Mouse (Mus musculus) embryonic facial prominence, embryonic 14.5 days (tissue): ENCODE data around the gene Fstl3. TPM values are rescaled to one million over a fixed set of nuclear protein-coding genes. Genes with fewer than 3 reads are reported as not detected.

Experiments
- ATAC-seq: fragments of 200-750 bp; cut with Nextera tagmentation; 2 replicates; pipeline ENCODE4 v1.8.0; 2017; ENCODE audit warnings: low read depth, moderate number of reproducible peaks, moderate TSS enrichment
- DNase-seq: peaks from one replicate; pipeline ENCODE4 v3.0.0-alpha.2; 2015; ENCODE audit warnings: low spot score
- H3K27ac ChIP-seq: fragments of 300-500 bp; sonication (generic); replicated peaks from 2 replicates; pipeline ENCODE4 v1.5.1; 2014; ENCODE audit warnings: low read depth, mild to moderate bottlenecking, low read length, moderate library complexity
- H3K27me3 ChIP-seq: fragments of 300-500 bp; sonication (generic); replicated peaks from 2 replicates; pipeline ENCODE4 v1.6.1; 2014; ENCODE audit warnings: low read length; ENCODE audit not compliant: control insufficient read depth, insufficient read depth
- H3K36me3 ChIP-seq: fragments of 300-500 bp; sonication (generic); 2 replicates; pipeline ENCODE4 v1.6.1; 2014; ENCODE audit warnings: low read length, mixed read lengths; ENCODE audit not compliant: control insufficient read depth, insufficient read depth
- H3K4me1 ChIP-seq: fragments of 300-500 bp; sonication (generic); 2 replicates; pipeline ENCODE4 v1.6.1; 2014; ENCODE audit warnings: antibody characterized with exemption, low read length; ENCODE audit not compliant: control insufficient read depth, insufficient read depth
- H3K4me2 ChIP-seq: fragments of 300-500 bp; sonication (generic); 2 replicates; pipeline ENCODE4 v1.6.1; 2014; ENCODE audit warnings: low read depth, mild to moderate bottlenecking, low read length, moderate library complexity, mixed read lengths
- H3K4me3 ChIP-seq: fragments of 300-500 bp; sonication (generic); 2 replicates; pipeline ENCODE4 v1.5.1; 2014; ENCODE audit warnings: low read depth, mild to moderate bottlenecking, low read length
- H3K9ac ChIP-seq: fragments of 300-500 bp; sonication (generic); 2 replicates; pipeline ENCODE4 v1.6.1; 2014; ENCODE audit warnings: low read depth, mild to moderate bottlenecking, low read length, moderate library complexity, mixed read lengths
- H3K9me3 ChIP-seq: fragments of 300-500 bp; sonication (generic); 2 replicates; pipeline ENCODE4 v1.6.1; 2016; ENCODE audit warnings: low read length; ENCODE audit not compliant: control insufficient read depth
- WGBS: fragments of 180-500 bp; shearing (Covaris S2); extraction: QIAGEN DNeasy Blood & Tissue Kit; methylation state at CpG from one replicate; pipeline ENCODE4 v1.1.7; 2014; 5-methylcytosine and 5-hydroxymethylcytosine counted together
- polyA plus RNA-seq: library from polyadenylated mRNA; unstranded; fragments of >200 nt; fragmentation: Nextera tagmentation; extraction: Ambion mirVana; gene quantifications from 2 replicates; pipeline ENCODE4 v1.2.1, GENCODE M21; 2014

Fstl3 gene
- polyA plus RNA-seq, 1 experiment from 2014 or later, result 10.7 TPM

- Histone ChIP-seq H3K27ac (peak overlapping the region; percentile 84), H3K27me3 (no peaks in the 10 kb centered on the region), H3K36me3 (0 out of 2 replicates have a peak, but pooled peaks cover 4% of the 10 kb centered on the region), H3K9me3 (no peaks in the 10 kb centered on the region), H3K4me1 (peaks cover 14% of the 10 kb centered on the region), H3K9ac (peak overlapping the region; percentile 94), H3K4me2 (peak overlapping the region; percentile 89), H3K4me3 (peak overlapping the region; percentile 94)
- DNase-seq (no peak), ATAC-seq (peak; percentile 26)
- WGBS, result 12% methylated on average over 10 of the region's 10 CpGs
These were observed 17.4 kb downstream of the Fstl3 start for GRCm38 (mm10) chr10:79794491-79794931.

GRCm38 (mm10) chr10:79795905-79796304 is 18.8 kb downstream of the Fstl3 start:
- Histone ChIP-seq H3K27ac (no peak overlapping the region), H3K4me1 (peaks cover 14% of the 10 kb centered on the region), H3K27me3 (no peaks in the 10 kb centered on the region), H3K4me2 (no peak overlapping the region), H3K9ac (no peak overlapping the region), H3K36me3 (0 out of 2 replicates have a peak, but pooled peaks cover 4% of the 10 kb centered on the region), H3K9me3 (no peaks in the 10 kb centered on the region), H3K4me3 (no peak overlapping the region)
- DNase-seq (no peak), ATAC-seq (no peak)
- 98% methylated on average over 3 of the region's 3 CpGs for WGBS

DNA sequence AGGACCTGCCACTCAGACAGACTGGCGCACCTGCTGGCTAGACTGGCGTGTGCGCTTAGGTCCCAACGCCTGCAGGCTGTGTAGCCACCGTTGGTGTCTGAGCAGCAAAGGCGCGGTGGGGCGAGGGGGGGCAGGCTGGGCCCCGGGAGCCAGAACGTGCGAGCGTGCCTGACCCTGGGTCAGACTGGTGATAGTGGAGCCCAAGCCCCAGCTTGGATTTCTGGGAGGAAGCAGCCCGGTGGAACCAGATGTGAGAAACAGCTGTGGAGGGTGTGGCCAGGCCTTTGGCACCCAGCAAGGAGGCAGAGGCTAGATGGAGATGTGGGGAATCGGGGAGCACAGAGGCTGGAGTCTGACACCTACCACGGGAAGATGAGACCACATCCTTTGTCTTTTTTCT is 20.3 kb downstream of the Fstl3 start:
- WGBS, result 42% methylated on average over 15 of the region's 15 CpGs
- Histone ChIP-seq H3K27ac (no peak overlapping the region), H3K27me3 (no peaks in the 10 kb centered on the region), H3K4me2 (no peak overlapping the region), H3K36me3 (0 out of 2 replicates have a peak, but pooled peaks cover 4% of the 10 kb centered on the region), H3K4me3 (no peak overlapping the region), H3K9ac (no peak overlapping the region), H3K9me3 (no peaks in the 10 kb centered on the region), H3K4me1 (peaks cover 17% of the 10 kb centered on the region)
- ATAC-seq (no peak), DNase-seq (no peak)

- peaks cover 26% of the 10 kb centered on the region for H3K4me1 ChIP-seq
These were observed 21.3 kb downstream of the Fstl3 start for GRCm38 (mm10) chr10:79798289-79798928.

GRCm38 (mm10) chr10:79800508-79800907 is 23.4 kb downstream of the Fstl3 start:
- no peak overlapping the region for H3K4me2 ChIP-seq
- DNase-seq (no peak), ATAC-seq (no peak)
- H3K4me3 ChIP-seq, result no peak overlapping the region
- no peak overlapping the region for H3K27ac ChIP-seq
- 0 out of 2 replicates have a peak, but pooled peaks cover 4% of the 10 kb centered on the region for H3K36me3 ChIP-seq
- H3K9me3 ChIP-seq, result no peaks in the 10 kb centered on the region
- H3K4me1 ChIP-seq, result peaks cover 23% of the 10 kb centered on the region
- no peaks in the 10 kb centered on the region for H3K27me3 ChIP-seq
- no peak overlapping the region for H3K9ac ChIP-seq
- 70% methylated on average over 10 of the region's 11 CpGs for WGBS

More at GRCm38 (mm10) chr10:79798289-79798928, 21.3 kb downstream of the Fstl3 start:
- no peaks in the 10 kb centered on the region for H3K27me3 ChIP-seq
- ATAC-seq (no peak), DNase-seq (no peak)
- no peak overlapping the region for H3K4me2 ChIP-seq
- H3K9me3 ChIP-seq, result no peaks in the 10 kb centered on the region
- WGBS, result 92% methylated on average over 12 of the region's 12 CpGs
- H3K36me3 ChIP-seq, result 0 out of 2 replicates have a peak, but pooled peaks cover 4% of the 10 kb centered on the region
- H3K27ac ChIP-seq, result no peak overlapping the region
- H3K9ac ChIP-seq, result no peak overlapping the region
- no peak overlapping the region for H3K4me3 ChIP-seq

DNA sequence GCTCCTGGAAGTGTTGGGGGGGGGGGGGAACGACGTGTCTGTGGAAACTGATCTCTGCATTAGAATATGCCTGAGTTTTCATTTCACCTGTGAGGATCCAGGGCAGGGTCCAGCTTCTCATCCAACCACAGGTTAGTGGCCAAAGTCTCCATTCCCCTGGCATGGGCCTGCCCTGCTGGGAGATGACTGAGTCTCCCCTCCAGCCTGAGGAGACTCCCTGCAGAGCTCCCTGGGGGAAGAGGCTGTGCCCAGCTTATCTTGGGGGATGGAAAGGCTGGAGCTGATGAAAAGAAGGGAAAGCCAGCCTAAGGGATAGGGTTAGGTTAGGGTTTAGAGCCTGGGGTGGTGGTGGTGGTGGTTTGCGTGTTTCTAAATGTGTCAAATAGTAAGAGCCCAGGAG is 24.8 kb downstream of the Fstl3 start:
- Histone ChIP-seq H3K36me3 (0 out of 2 replicates have a peak, but pooled peaks cover 4% of the 10 kb centered on the region), H3K4me1 (peaks cover 23% of the 10 kb centered on the region), H3K9ac (no peak overlapping the region), H3K27me3 (no peaks in the 10 kb centered on the region), H3K4me3 (no peak overlapping the region), H3K4me2 (no peak overlapping the region), H3K9me3 (no peaks in the 10 kb centered on the region), H3K27ac (no peak overlapping the region)
- no peak for DNase-seq
- no peak for ATAC-seq
- WGBS, result 100% methylated on average over 1 of the region's 3 CpGs

DNA sequence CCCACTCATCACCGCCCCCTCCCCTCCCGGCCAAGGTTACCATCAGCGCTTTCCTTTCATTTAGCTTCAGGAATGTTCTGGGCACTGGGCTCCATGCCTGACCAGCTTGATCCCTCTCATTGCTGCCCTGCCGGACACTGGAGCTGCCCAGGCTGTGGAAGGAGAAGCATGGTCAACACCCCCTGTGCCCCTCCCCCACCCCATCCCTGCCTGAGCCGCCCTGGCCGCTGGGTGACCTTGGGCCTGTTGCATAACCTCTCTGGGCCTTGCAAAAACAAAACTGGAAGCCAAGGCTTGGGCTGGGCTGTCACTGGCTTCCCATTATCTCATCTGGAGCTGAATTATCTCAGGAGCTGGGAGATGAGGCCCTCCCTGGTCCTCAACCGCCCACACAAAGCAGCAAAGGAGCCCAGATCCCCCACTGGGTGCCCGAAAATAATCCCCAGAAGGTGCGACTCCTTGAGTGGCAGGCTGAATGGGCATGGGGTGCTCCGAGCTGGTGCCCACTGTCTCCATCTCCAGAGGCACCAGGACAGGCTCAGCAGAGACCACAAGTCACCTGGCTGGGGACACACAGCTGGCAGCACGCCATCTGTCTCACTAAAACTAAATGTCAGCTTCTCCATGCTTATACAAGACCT is 25.4 kb downstream of the Fstl3 start:
- 55% methylated on average over 11 of the region's 11 CpGs for WGBS
- 0 out of 2 replicates have a peak, but pooled peaks cover 7% of the 10 kb centered on the region for H3K36me3 ChIP-seq
- peak overlapping the region; percentile 13 for H3K27ac ChIP-seq
- no peak overlapping the region for H3K4me2 ChIP-seq
- H3K27me3 ChIP-seq, result no peaks in the 10 kb centered on the region
- 0 out of 2 replicates have a peak overlapping the region, but pooled peaks have one; percentile 8 for H3K9ac ChIP-seq
- H3K4me1 ChIP-seq, result peaks cover 19% of the 10 kb centered on the region
- H3K9me3 ChIP-seq, result no peaks in the 10 kb centered on the region
- no peak for DNase-seq
- no peak overlapping the region for H3K4me3 ChIP-seq
- no peak for ATAC-seq

- peak; percentile 78 for DNase-seq
- H3K4me2 ChIP-seq, result peak overlapping the region; percentile 41
- H3K4me1 ChIP-seq, result peaks cover 19% of the 10 kb centered on the region
- H3K27me3 ChIP-seq, result no peaks in the 10 kb centered on the region
- H3K9me3 ChIP-seq, result no peaks in the 10 kb centered on the region
- peaks cover 19% of the 10 kb centered on the region for H3K36me3 ChIP-seq
- peak; percentile 88 for ATAC-seq
- 8% methylated on average over 25 of the region's 29 CpGs for WGBS
- peak overlapping the region; percentile 22 for H3K9ac ChIP-seq
- H3K27ac ChIP-seq, result 0 out of 2 replicates have a peak overlapping the region, but pooled peaks have one; percentile 5
- no peak overlapping the region for H3K4me3 ChIP-seq
These were observed 26.7 kb downstream of the Fstl3 start for GRCm38 (mm10) chr10:79803716-79804323.
